Mouse (Mus musculus) C2C12 (cell line): ENCODE data around the gene Arpc1a.

Experiments
- CEBPB ChIP-seq: IDR thresholded peaks from one replicate; pipeline ENCODE4 v1.6.1; 2011; ENCODE audit warnings: low read depth, mild to moderate bottlenecking, control low read depth, moderate library complexity
- CTCF ChIP-seq: IDR thresholded peaks from one replicate; pipeline ENCODE4 v1.5.1; 2011; ENCODE audit not compliant: control insufficient read depth, insufficient read depth, insufficient read length
- MAX ChIP-seq: IDR thresholded peaks from one replicate; pipeline ENCODE4 v1.6.1; 2011; ENCODE audit warnings: mild to moderate bottlenecking, control low read depth
- MYOD1 ChIP-seq: IDR thresholded peaks from one replicate; pipeline ENCODE4 v1.6.1; 2011; ENCODE audit warnings: low read depth; ENCODE audit not compliant: control insufficient read depth, insufficient read length
- MYOG ChIP-seq: IDR thresholded peaks from one replicate; pipeline ENCODE4 v1.6.1; 2011; ENCODE audit not compliant: control insufficient read depth, insufficient read length; ENCODE audit errors: extremely low read depth
- USF1 ChIP-seq: IDR thresholded peaks from one replicate; pipeline ENCODE4 v1.6.1; 2011; ENCODE audit warnings: low read depth, mild to moderate bottlenecking, control low read depth, moderate library complexity

- TF ChIP-seq CTCF (no peak), CEBPB (no peak), MAX (no peak), MYOD1 (no peak), USF1 (no peak), MYOG (no peak)
These were observed 8.5 kb upstream of the Arpc1a start for GRCm38 (mm10) chr5:145075081-145075480.
